Mouse (Mus musculus): ENCODE data around the gene Tectb.
"Not testable (repeated sequence)": the region's sequence is repeated elsewhere in the genome, so short reads cannot be mapped to it uniquely, and the experiment has no call there.

The Tectb gene

GRCm38 (mm10) chr19:55166741-55167140 is 13.8 kb upstream of the Tectb start:
- DNase-seq: no peak

GRCm38 (mm10) chr19:55167741-55168140 is 12.8 kb upstream of the Tectb start:
- no peak for DNase-seq

GRCm38 (mm10) chr19:55168360-55168759 is 12.2 kb upstream of the Tectb start:
- DNase-seq: no peak

DNA sequence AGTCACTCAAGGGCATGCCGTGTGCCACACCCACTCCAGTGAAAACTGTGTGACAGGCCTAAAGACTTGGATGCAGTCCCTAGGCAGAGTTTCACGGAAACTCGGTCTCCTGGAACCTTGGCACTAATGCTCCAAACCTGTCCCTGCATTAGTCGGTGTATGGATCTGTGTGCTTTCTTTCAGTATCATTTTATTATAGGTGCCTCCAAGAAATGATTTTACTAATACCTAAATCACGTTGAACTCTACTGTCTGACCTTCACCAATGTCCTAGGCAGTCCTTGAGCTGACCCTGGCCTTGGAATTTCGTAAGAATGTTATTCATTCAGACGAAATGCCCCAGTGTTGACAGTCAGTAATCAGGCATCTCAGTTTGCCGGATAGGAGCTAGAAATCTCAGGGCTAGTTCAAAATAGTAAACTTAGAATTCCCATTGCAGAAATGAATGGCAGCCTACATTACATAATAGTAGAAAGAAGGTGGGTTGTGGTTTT is 11.2 kb upstream of the Tectb start:
- DNase-seq: not testable (repeated sequence)

DNA sequence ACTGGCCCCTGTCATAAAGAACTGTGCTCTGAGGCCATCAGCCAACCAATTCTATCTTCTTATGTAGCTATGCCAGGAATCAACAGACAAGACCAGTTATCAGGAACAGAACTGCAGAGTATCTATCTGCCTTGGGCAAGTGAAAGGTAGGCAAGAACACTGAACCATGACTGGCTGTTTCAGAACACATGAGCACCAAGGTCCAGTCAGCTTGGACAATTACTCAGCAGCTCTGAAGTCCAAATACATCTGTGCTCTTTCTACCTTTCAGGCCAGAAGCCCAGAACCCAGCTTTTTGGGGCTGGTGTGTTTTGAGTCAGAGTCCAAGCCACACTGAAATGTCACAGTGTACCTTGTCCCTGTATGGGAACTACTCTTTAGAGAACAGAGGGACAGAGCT is 10.1 kb upstream of the Tectb start:
- peak; percentile 63 for DNase-seq

GRCm38 (mm10) chr19:55171585-55171984 is 8.9 kb upstream of the Tectb start:
- no peak for DNase-seq

- DNase-seq: no peak
These were observed 3.4 kb upstream of the Tectb start for GRCm38 (mm10) chr19:55177143-55177542.

GRCm38 (mm10) chr19:55184442-55184841 is 3.9 kb downstream of the Tectb start:
- peak; percentile 90 for DNase-seq

GRCm38 (mm10) chr19:55185074-55185473 is 4.5 kb downstream of the Tectb start:
- DNase-seq: no peak

- no peak for DNase-seq
These were observed 5.1 kb downstream of the Tectb start for GRCm38 (mm10) chr19:55185651-55186050.

GRCm38 (mm10) chr19:55190065-55190464 is 9.5 kb downstream of the Tectb start:
- peak; percentile 97 for DNase-seq

- no peak for DNase-seq
These were observed 11.1 kb downstream of the Tectb start for GRCm38 (mm10) chr19:55191596-55191995.

- DNase-seq: peak; percentile 90
These were observed 11.9 kb downstream of the Tectb start for GRCm38 (mm10) chr19:55192254-55192945.

- DNase-seq: peak; percentile 91
These were observed 13.3 kb downstream of the Tectb start for GRCm38 (mm10) chr19:55193717-55194394.

DNA sequence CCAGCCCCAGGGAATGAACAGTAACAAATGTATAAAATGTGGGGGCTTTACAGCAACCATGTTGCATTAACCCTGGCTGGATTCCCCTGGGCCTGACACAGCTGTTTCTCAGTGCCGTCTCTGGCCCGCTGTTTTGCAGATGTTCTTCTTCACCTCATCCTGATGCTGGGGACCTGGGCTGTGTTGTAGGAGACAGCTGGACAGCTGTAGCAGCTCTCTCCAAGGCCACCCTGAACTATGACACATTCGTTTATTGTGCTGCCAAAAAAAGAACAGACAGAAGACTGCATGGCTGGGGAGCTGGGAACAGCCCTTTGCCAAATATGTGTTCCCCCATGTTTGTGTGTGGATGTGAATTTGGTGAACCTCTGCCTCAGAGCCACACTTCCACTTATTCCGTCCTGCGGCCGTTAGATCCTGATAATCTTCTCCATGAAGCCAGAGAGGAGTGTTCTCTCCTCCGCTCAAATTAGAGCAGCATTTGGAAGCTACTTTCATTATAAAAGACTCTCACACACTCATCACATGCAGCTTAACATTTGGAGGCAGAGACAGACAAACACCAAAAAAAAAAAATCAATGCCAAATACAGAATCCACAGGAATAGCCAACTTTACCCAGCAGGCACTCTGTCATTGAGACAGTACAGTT is 14.1 kb downstream of the Tectb start:
- DNase-seq: peak; percentile 98

- DNase-seq: peak; percentile 90
These were observed 15.0 kb downstream of the Tectb start for GRCm38 (mm10) chr19:55195574-55195973.

DNA sequence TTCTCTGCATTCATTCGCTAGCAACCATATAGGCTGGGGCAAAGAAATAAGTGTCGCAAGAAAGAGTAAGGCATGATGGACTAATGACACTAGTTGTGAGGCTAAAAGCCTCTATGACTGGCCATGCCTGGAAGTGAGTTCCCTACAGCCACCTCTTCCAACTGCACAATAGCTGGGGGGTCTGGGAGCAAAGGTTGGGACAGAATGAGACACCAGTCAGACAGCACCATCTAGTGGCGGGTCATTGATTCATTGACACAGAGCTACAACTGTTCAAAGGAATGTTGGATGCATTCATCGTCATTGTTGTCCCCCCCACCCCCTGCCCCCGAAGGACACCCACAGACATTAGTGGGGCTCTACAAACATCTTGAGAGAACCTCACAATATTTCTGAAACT is 17.8 kb downstream of the Tectb start:
- no peak for DNase-seq

GRCm38 (mm10) chr19:55206482-55207138 is 26.1 kb downstream of the Tectb start:
- no peak for DNase-seq

GRCm38 (mm10) chr19:55207205-55207604 is 26.7 kb downstream of the Tectb start:
- DNase-seq: no peak

DNA sequence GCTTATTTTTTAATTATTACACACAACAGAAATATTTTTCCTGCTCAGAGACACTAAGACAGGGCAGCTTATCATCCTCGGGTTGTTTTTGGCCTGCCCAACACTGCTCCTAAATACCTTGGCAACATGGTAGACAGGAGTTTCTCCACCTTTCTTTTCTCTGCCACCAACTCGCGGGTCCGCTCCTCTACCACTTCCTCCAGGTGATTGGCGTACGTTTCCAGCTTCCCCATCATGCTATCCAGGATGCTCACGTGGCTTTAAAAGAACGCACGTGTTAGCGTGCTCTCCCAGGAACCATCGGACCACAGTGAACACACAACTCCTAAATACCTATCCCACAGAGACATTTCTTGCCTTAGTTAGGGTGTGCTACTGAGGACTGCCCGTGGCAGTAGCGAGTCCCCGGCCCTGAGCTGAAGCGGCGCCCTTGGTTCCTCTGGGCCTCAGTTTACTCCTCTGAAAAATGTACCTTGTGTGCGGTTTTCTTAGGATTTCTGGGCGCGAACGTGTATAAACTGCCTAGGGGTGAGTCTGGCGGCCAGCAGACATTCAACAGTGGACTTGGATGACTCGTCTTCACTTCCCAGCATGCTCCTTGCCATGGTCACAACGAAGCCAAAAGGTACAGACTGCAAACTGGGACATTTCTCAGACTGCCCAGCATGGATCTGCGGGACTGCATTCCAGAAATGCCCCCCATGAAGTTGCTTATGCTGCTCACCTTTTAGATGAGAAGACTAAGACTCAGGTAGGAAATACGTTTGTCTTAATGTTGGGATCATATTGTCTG is 27.4 kb downstream of the Tectb start:
- no peak for DNase-seq

- DNase-seq: no peak
These were observed 28.1 kb downstream of the Tectb start for GRCm38 (mm10) chr19:55208654-55209053.

DNA sequence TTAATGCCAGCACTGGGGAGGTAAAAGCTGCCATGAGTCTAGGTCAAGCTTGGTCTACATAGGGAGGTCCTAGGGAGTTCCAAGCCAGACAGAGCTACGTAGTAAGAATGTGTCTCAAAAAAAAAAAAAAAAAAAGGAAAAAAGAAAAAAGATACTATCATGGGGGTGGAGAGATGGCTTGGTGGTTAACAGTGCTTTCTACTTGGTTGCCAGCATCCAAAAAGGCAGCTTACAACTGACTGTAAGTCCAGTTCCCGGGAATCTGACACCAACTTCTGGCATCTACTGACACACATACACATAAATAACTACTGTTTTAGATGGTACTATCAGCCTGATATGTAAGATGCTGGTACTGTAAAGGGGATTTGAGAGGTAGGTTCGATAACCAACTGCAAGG is 28.6 kb downstream of the Tectb start:
- no peak for DNase-seq

DNA sequence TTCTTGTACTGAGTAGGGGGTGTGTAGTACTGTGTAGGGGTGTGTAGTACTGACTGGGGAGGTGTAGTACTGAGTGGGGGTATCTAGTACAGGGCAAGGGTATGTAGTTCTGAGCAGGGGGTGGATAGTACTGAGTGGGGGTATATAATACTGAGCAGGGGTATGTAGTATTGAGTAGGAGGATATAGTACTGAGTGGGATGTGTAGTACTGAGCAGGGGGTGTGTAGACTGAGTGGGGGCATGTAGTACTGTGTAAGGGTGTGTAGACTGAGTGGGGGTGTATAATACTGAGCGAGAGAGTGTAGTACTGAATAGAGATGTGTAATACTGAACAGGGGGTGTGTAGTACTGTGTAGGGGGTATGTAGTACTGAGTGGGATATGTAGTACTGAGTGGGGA is 31.2 kb downstream of the Tectb start:
- no peak for DNase-seq
